Mouse (Mus musculus): ENCODE data around the gene Gm16405. TPM values are rescaled to one million over a fixed set of nuclear protein-coding genes. Genes with fewer than 3 reads are reported as not detected.
"Not testable (repeated sequence)": the region's sequence is repeated elsewhere in the genome, so short reads cannot be mapped to it uniquely, and the experiment has no call there.

Gm16405 gene
- total RNA-seq (2017): not detected in 2 replicates

DNA sequence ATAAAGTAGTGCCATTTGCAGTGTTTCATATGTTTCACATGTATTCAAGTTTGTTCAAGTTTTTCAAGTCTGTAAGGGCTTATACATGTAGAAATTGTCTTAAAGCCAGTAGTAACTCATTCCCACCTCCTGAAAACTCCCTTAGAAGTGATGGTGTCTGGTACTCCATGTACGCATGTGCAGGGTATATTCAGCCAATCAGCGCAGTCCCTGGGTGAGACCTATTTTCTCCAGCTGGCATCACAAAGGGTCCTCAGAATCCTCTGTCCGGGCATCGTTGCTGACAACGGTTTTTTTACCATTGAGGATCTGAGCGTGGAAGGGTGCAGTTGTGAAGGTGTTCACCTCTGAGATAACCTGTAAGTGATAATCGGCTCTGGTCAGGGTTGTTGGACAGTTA is at the start of gene Gm16405:
Gene Gm16405, plus strand, starts transcription at position 301 of the 400 bp plus-strand sequence.
- ATAC-seq (replicated peaks; ENCODE audit: low read depth, poor library complexity, severe bottlenecking): not testable (repeated sequence)

Other genes starting within 250 kb of the Gm16405 start
- gene Gm16430, start 91.0 kb downstream of the Gm16405 start, total RNA-seq (2017): not detected in 2 replicates